ENCODE assay signal across 9 mouse cellular contexts in genomic region chr1:124044925-124045640, GRCm38 (mm10). TPM values are rescaled to one million over a fixed set of nuclear protein-coding genes. Genes with fewer than 3 reads are reported as not detected.
DNase-seq lines count a peak whose midpoint lies in the region; ATAC-seq and TF ChIP-seq lines count a peak whose summit lies in the region.
"Had no signal": no experiment of that assay in that cellular context is flagged by ENCODE, and none has a peak within 500 bp of the region (broad histone marks: within the 10 kb centered on the region; RNA-seq: fewer than 3 reads in every experiment).

Dpp10 (minus strand) TSS chr1:124045559.

- 0 out of 2 replicates have a peak, but pooled peaks have one; percentile 17 for TF ChIP-seq POLR2A in olfactory bulb, adult 2 months (IDR thresholded peaks at IDR 0.05; ENCODE audit: insufficient read depth, low read depth, low read length)

- H3K4me3 ChIP-seq in heart, postnatal 0 days (ENCODE audit: low read depth, low read length), result peak within 1 kb of the TSS; percentile 43
- H3K4me3 ChIP-seq in forebrain, embryonic 16.5 days (replicated peaks; ENCODE audit: low read length), result peak within 1 kb of the TSS; percentile 68
- peak within 1 kb of the TSS; percentile 91 for H3K4me3 ChIP-seq in olfactory bulb, adult 2 months (ENCODE audit: insufficient read depth, low read depth, low read length)

- H3K4me2 ChIP-seq in heart, postnatal 0 days (ENCODE audit: low read depth, low read length), result peak within 1 kb of the TSS; percentile 63
- H3K4me2 ChIP-seq in forebrain, embryonic 16.5 days (ENCODE audit: low read length), result peak within 1 kb of the TSS; percentile 90

- H3K9ac ChIP-seq in heart, postnatal 0 days (replicated peaks; ENCODE audit: low read depth, low read length), result no peak within 1 kb of the TSS
- H3K9ac ChIP-seq in forebrain, embryonic 16.5 days (replicated peaks; ENCODE audit: low read depth, low read length), result peak within 1 kb of the TSS; percentile 67

- TF ChIP-seq EP300 in heart, postnatal 0 days (IDR thresholded peaks at IDR 0.05; ENCODE audit: low read depth), result no peak

- TF ChIP-seq CTCF in heart, postnatal 0 days (IDR thresholded peaks at IDR 0.05; ENCODE audit: low read depth), result no peak
- no peak for TF ChIP-seq CTCF in olfactory bulb, adult 2 months (IDR thresholded peaks at IDR 0.05; ENCODE audit: insufficient read depth, low read depth, low read length)

- no peaks in the 10 kb centered on the region for H3K9me3 ChIP-seq in heart, postnatal 0 days (replicated peaks; ENCODE audit: control insufficient read depth, low read length)
- no peaks in the 10 kb centered on the region for H3K9me3 ChIP-seq in forebrain, embryonic 16.5 days (ENCODE audit: control insufficient read depth, low read length)

- ATAC-seq in heart, postnatal 0 days (ENCODE audit: insufficient read depth, low read depth), result no peak
- peak; percentile 64 for ATAC-seq in forebrain, embryonic 16.5 days

- H3K4me1 ChIP-seq in heart, postnatal 0 days (ENCODE audit: control insufficient read depth, insufficient read depth), result no peaks in the 10 kb centered on the region
- H3K4me1 ChIP-seq in forebrain, embryonic 16.5 days (replicated peaks; ENCODE audit: control insufficient read depth, insufficient read depth, low read length), result peaks cover 13% of the 10 kb centered on the region
- H3K4me1 ChIP-seq in olfactory bulb, adult 2 months (ENCODE audit: control insufficient read depth, insufficient read depth, low read length), result no peaks in the 10 kb centered on the region

- H3K36me3 ChIP-seq in heart, postnatal 0 days (replicated peaks; ENCODE audit: control insufficient read depth, insufficient read depth, low read length), result no peaks in the 10 kb centered on the region
- no peaks in the 10 kb centered on the region for H3K36me3 ChIP-seq in forebrain, embryonic 16.5 days (ENCODE audit: control insufficient read depth, insufficient read depth)

- WGBS in heart, postnatal 0 days, result 3% methylated on average over 30 of the region's 38 CpGs
- under 1% methylated on average over 34 of the region's 38 CpGs for WGBS in forebrain, embryonic 16.5 days
- WGBS in olfactory bulb, adult 2 months, result under 1% methylated on average over 34 of the region's 38 CpGs

- intact Hi-C loops in left cerebral cortex, postnatal 4 days (cut with DNase I), result loop anchor here (10.0 kb wide), 2 partner anchors 470 to 1330 kb away; no protein-coding TSS in a partner anchor

- no peak within 1 kb of the TSS for H3K27ac ChIP-seq in heart, postnatal 0 days (ENCODE audit: low read depth)
- H3K27ac ChIP-seq in forebrain, embryonic 16.5 days (ENCODE audit: low read length), result peak within 1 kb of the TSS; percentile 69
- peak within 1 kb of the TSS; percentile 93 for H3K27ac ChIP-seq in olfactory bulb, adult 2 months (ENCODE audit: insufficient read depth, low read depth, low read length)

- no peak for DNase-seq in heart, postnatal 0 days (ENCODE audit: low spot score)
- DNase-seq in heart, adult 8-10 months (ENCODE audit: low spot score), result no peak
- peak; percentile 63 for DNase-seq in cerebellum, adult 11-12 months
- DNase-seq in left cerebral cortex, postnatal 4 days, result peak; percentile 47
- DNase-seq in T-cell, adult 2 months (ENCODE audit: low spot score), result no peak
- no peak for DNase-seq in yolk sac, embryonic 10.5 days (ENCODE audit: low spot score)

- H3K27me3 ChIP-seq in heart, postnatal 0 days (ENCODE audit: control insufficient read depth, insufficient read depth, low read length), result peaks cover 31% of the 10 kb centered on the region
- H3K27me3 ChIP-seq in forebrain, embryonic 16.5 days (replicated peaks; ENCODE audit: control insufficient read depth, insufficient read depth, low read length), result peaks cover 17% of the 10 kb centered on the region

RNA-seq across cellular contexts. Expression of gene Dpp10, which starts in this region (rescaled TPM):
- not detected in 2 replicates for total RNA-seq in heart, postnatal 0 days (2014; rRNA removed; ENCODE audit: low replicate concordance)
- polyA plus RNA-seq in heart, postnatal 0 days (2015; fragmentation: Nextera tagmentation; extraction: Ambion mirVana), result not detected in 2 replicates
- under 1 TPM in 2 of 4 experiments, not detected in 2; 0.03 TPM for total RNA-seq in heart, adult 8-10 months (2022)
- polyA plus RNA-seq in forebrain, embryonic 16.5 days (2015; fragmentation: Nextera tagmentation; extraction: Ambion mirVana), result 8.3 and 10.4 TPM in 2 replicates
- total RNA-seq in left cerebral cortex, postnatal 4 days (2021), result 10 to 100 TPM; 80.6 to 85.3 TPM
- 214 TPM in 1 of 2 replicates, not detected in the other for polyA plus RNA-seq in olfactory bulb, adult 2 months (2012; ENCODE audit: insufficient read depth, insufficient read length, low replicate concordance, missing spikeins)
- polyA plus RNA-seq: gonadal fat pad, adult 2 months had no signal

Comparison
In these comparisons a context has a peak if more than half of its experiments do, and no peak if none do; other contexts are left out.
1. RNA of gene Dpp10 (total RNA-seq): 80.6 to 85.3 TPM in left cerebral cortex, postnatal 4 days; 0.03 TPM in heart, adult 8-10 months and not detected in heart, postnatal 0 days; every median in the first group is over 10 times any median in the second.
2. DNase-seq: peak in cerebellum, adult 11-12 months (single experiment) and left cerebral cortex, postnatal 4 days (single experiment); none in heart, postnatal 0 days (single experiment), heart, adult 8-10 months (single experiment), T-cell, adult 2 months (single experiment) and yolk sac, embryonic 10.5 days (single experiment).
3. Peak in every context shown above with its lines, with median percentiles within 50 percentile points of each other: H3K4me3 ChIP-seq.